ENCODE assay signal across 16 mouse cellular contexts in genomic region chr12:69923603-69924002, GRCm38 (mm10). TPM values are rescaled to one million over a fixed set of nuclear protein-coding genes. Genes with fewer than 3 reads are reported as not detected.
DNase-seq lines count a peak whose midpoint lies in the region; ATAC-seq and TF ChIP-seq lines count a peak whose summit lies in the region.
"Had no signal": no experiment of that assay in that cellular context is flagged by ENCODE, and none has a peak within 500 bp of the region (broad histone marks: within the 10 kb centered on the region; RNA-seq: fewer than 3 reads in every experiment).

No protein-coding gene starts in this region.

- no peak for TF ChIP-seq CTCF in MEL (IDR thresholded peaks at IDR 0.05 in 2 of 3, conservative IDR thresholded peaks at IDR 0.05 in 1 of 3; ENCODE audit: control insufficient read depth in 1 of 3, insufficient read depth in 1 of 3, low read depth in 2 of 3, low read length in 3 of 3, poor library complexity in 1 of 3, severe bottlenecking in 1 of 3)
- TF ChIP-seq CTCF in liver, postnatal 0 days (IDR thresholded peaks at IDR 0.05; ENCODE audit: low read depth): no peak
- no peak for TF ChIP-seq CTCF in cerebellum, adult 2 months (IDR thresholded peaks at IDR 0.05; ENCODE audit: borderline replicate concordance, insufficient read depth, low read depth, low read length)

- no peak for TF ChIP-seq POLR2A in MEL (IDR thresholded peaks at IDR 0.05; ENCODE audit: control insufficient read depth in 1 of 2, insufficient read depth in 1 of 2, low read depth in 1 of 2, low read length in 2 of 2, poor library complexity in 1 of 2)
- TF ChIP-seq POLR2A in cerebellum, adult 2 months (IDR thresholded peaks at IDR 0.05; ENCODE audit: borderline replicate concordance, insufficient read depth, low read length): no peak

- no peaks in the 10 kb centered on the region for H3K9me3 ChIP-seq in MEL (replicated peaks; ENCODE audit: insufficient read depth, low read length)
- no peaks in the 10 kb centered on the region for H3K9me3 ChIP-seq in liver, embryonic 13.5 days (replicated peaks)
- H3K9me3 ChIP-seq in liver, postnatal 0 days (ENCODE audit: low read length): no peaks in the 10 kb centered on the region
- H3K9me3 ChIP-seq: embryonic facial prominence, embryonic 15.5 days; forebrain, embryonic 12.5 days; heart, embryonic 13.5 days; hindbrain, embryonic 12.5 days had no signal

- DNase-seq in MEL (ENCODE audit: low read depth, low spot score): peak; percentile 24
- no peak for DNase-seq in liver, embryonic 13.5 days
- DNase-seq in liver, postnatal 0 days: no peak
- no peak for DNase-seq in cerebellum, adult 2 months
- DNase-seq in embryo, embryonic 9.5 days (ENCODE audit: extremely low spot score): no peak
- no peak for DNase-seq in neural tube, embryonic 10.5 days (ENCODE audit: extremely low spot score, low spot score)
- DNase-seq: cerebellum, adult 11 months; cerebellum, adult 9-10 months; gastrocnemius, postnatal 25 days had no signal

- H3K36me3 ChIP-seq in MEL (ENCODE audit: control insufficient read depth in 1 of 2, insufficient read depth in 2 of 2, low read length in 2 of 2): peaks cover 0 to 7% of the 10 kb centered on the region in 2 experiments; a peak in 2 of 4 replicates
- H3K36me3 ChIP-seq in liver, embryonic 13.5 days: no peaks in the 10 kb centered on the region
- no peaks in the 10 kb centered on the region for H3K36me3 ChIP-seq in liver, postnatal 0 days (replicated peaks; ENCODE audit: insufficient read depth, low read length)
- H3K36me3 ChIP-seq: embryonic facial prominence, embryonic 15.5 days; heart, embryonic 13.5 days had no signal

- ATAC-seq in erythroid progenitor cell, adult 5-6 weeks (replicated peaks; ENCODE audit: low FRiP score, poor library complexity, severe bottlenecking): peak; percentile 13; the same call in 1 of the 2 replicates
- peak; percentile 59 for ATAC-seq in liver, embryonic 13.5 days (ENCODE audit: low read depth)
- ATAC-seq in liver, postnatal 0 days: peak; percentile 56

- no peak overlapping the region for H3K27ac ChIP-seq in MEL (ENCODE audit: control insufficient read depth, low read depth, low read length)
- peak overlapping the region; percentile 64 for H3K27ac ChIP-seq in liver, embryonic 13.5 days
- H3K27ac ChIP-seq in liver, postnatal 0 days (ENCODE audit: low read depth): no peak overlapping the region
- no peak overlapping the region for H3K27ac ChIP-seq in cerebellum, adult 2 months (ENCODE audit: insufficient read depth, low read length)
- H3K27ac ChIP-seq: embryonic facial prominence, embryonic 15.5 days; forebrain, embryonic 12.5 days; heart, embryonic 13.5 days; hindbrain, embryonic 12.5 days had no signal

- TF ChIP-seq EP300 in MEL (IDR thresholded peaks at IDR 0.05; ENCODE audit: low read depth in 1 of 2, low read length in 2 of 2): peak in 1 of 2 experiments; percentile 58; a peak in 2 of 4 replicates
- no peak for TF ChIP-seq EP300 in liver, postnatal 0 days (IDR thresholded peaks at IDR 0.05; ENCODE audit: low read depth)

- H3K79me2 ChIP-seq in MEL (ENCODE audit: control insufficient read depth, insufficient read depth, low read length, poor library complexity): no peaks in the 10 kb centered on the region

- no peak overlapping the region for H3K4me3 ChIP-seq in MEL (ENCODE audit: control insufficient read depth in 1 of 2, insufficient read depth in 1 of 2, low read depth in 2 of 2, low read length in 2 of 2)
- H3K4me3 ChIP-seq in liver, embryonic 13.5 days (replicated peaks): no peak overlapping the region
- H3K4me3 ChIP-seq in liver, postnatal 0 days (ENCODE audit: low read depth, low read length): no peak overlapping the region
- no peak overlapping the region for H3K4me3 ChIP-seq in cerebellum, adult 2 months (replicated peaks; ENCODE audit: insufficient read depth, low read depth, low read length)
- H3K4me3 ChIP-seq: embryonic facial prominence, embryonic 15.5 days; erythroblast, embryonic 14.5 days; forebrain, embryonic 12.5 days; heart, embryonic 13.5 days; hindbrain, embryonic 12.5 days had no signal

- no peaks in the 10 kb centered on the region for H3K27me3 ChIP-seq in MEL (ENCODE audit: control insufficient read depth in 1 of 2, insufficient read depth in 2 of 2, low read length in 2 of 2)
- no peaks in the 10 kb centered on the region for H3K27me3 ChIP-seq in liver, embryonic 13.5 days
- H3K27me3 ChIP-seq in liver, postnatal 0 days (ENCODE audit: insufficient read depth, low read length): no peaks in the 10 kb centered on the region
- no peaks in the 10 kb centered on the region for H3K27me3 ChIP-seq in cerebellum, adult 2 months (ENCODE audit: control insufficient read depth, insufficient read depth, low read length)
- H3K27me3 ChIP-seq: embryonic facial prominence, embryonic 15.5 days; forebrain, embryonic 12.5 days; heart, embryonic 13.5 days; hindbrain, embryonic 12.5 days had no signal

- 14% methylated on average over 3 of the region's 3 CpGs for WGBS in liver, embryonic 13.5 days (ENCODE audit: insufficient replicate concordance)
- WGBS in liver, postnatal 0 days (ENCODE audit: insufficient replicate concordance): 45% methylated on average over 3 of the region's 3 CpGs
- 78% methylated on average over 3 of the region's 3 CpGs for WGBS in cerebellum, adult 2 months

- peaks cover 0 to 5% of the 10 kb centered on the region in 2 experiments; a peak in 3 of 4 replicates for H3K4me1 ChIP-seq in MEL (ENCODE audit: control insufficient read depth in 1 of 2, insufficient read depth in 2 of 2, low read length in 2 of 2)
- peaks cover 41% of the 10 kb centered on the region for H3K4me1 ChIP-seq in liver, embryonic 13.5 days (replicated peaks)
- peaks cover 5% of the 10 kb centered on the region for H3K4me1 ChIP-seq in liver, postnatal 0 days (ENCODE audit: insufficient read depth)
- peaks cover 5% of the 10 kb centered on the region for H3K4me1 ChIP-seq in cerebellum, adult 2 months (ENCODE audit: control insufficient read depth, insufficient read depth, low read length)
- H3K4me1 ChIP-seq: embryonic facial prominence, embryonic 15.5 days; forebrain, embryonic 12.5 days; heart, embryonic 13.5 days; hindbrain, embryonic 12.5 days had no signal

- H3K9ac ChIP-seq in MEL (ENCODE audit: control insufficient read depth, low read depth, low read length, poor library complexity, severe bottlenecking): no peak overlapping the region; the same call in 1 of the 2 replicates
- H3K9ac ChIP-seq in liver, embryonic 13.5 days: no peak overlapping the region
- no peak overlapping the region for H3K9ac ChIP-seq in liver, postnatal 0 days (replicated peaks)
- H3K9ac ChIP-seq: embryonic facial prominence, embryonic 15.5 days; forebrain, embryonic 12.5 days; forebrain, postnatal 0 days; heart, embryonic 13.5 days; hindbrain, embryonic 12.5 days had no signal

- H3K4me2 ChIP-seq in liver, embryonic 13.5 days: no peak overlapping the region
- H3K4me2 ChIP-seq in liver, postnatal 0 days (ENCODE audit: low read depth, low read length): no peak overlapping the region
- H3K4me2 ChIP-seq: embryonic facial prominence, embryonic 15.5 days; forebrain, embryonic 12.5 days; heart, embryonic 13.5 days; hindbrain, embryonic 12.5 days had no signal

- TF ChIP-seq RAD21 in MEL (IDR thresholded peaks at IDR 0.05; ENCODE audit: low read depth, low read length): no peak

TF ChIP-seq in MEL, 35 proteins besides CTCF, POLR2A, EP300 and RAD21:
- TF ChIP-seq NELFE (IDR thresholded peaks at IDR 0.05; ENCODE audit: low read depth, low read length): no peak
- TF ChIP-seq RCOR1 (IDR thresholded peaks at IDR 0.05; ENCODE audit: low read depth, low read length): no peak
- TF ChIP-seq SIN3A (IDR thresholded peaks at IDR 0.05; ENCODE audit: low read length): no peak
- no peak for TF ChIP-seq ELF1 (IDR thresholded peaks at IDR 0.05; ENCODE audit: low read depth, low read length)
- TF ChIP-seq USF2 (IDR thresholded peaks at IDR 0.05; ENCODE audit: borderline replicate concordance in 1 of 2, insufficient read depth in 1 of 2, low read depth in 1 of 2, low read length in 2 of 2): no peak
- TF ChIP-seq MAX (IDR thresholded peaks at IDR 0.05; ENCODE audit: low read length): no peak
- no peak for TF ChIP-seq CHD1 (IDR thresholded peaks at IDR 0.05; ENCODE audit: low read depth, low read length)
- no peak for TF ChIP-seq TCF12 (IDR thresholded peaks at IDR 0.05; ENCODE audit: low read depth, low read length)
- no peak for TF ChIP-seq NRF1 (IDR thresholded peaks at IDR 0.05; ENCODE audit: insufficient read depth, low read depth, low read length, poor library complexity, severe bottlenecking)
- no peak for TF ChIP-seq MYC (IDR thresholded peaks at IDR 0.05; ENCODE audit: low read depth, low read length)
- TF ChIP-seq CHD2 (IDR thresholded peaks at IDR 0.05; ENCODE audit: low read length): no peak
- TF ChIP-seq MEF2A (IDR thresholded peaks at IDR 0.05; ENCODE audit: extremely low read depth, insufficient replicate concordance, low read depth, low read length, poor library complexity, severe bottlenecking): no peak

RNA-seq across cellular contexts. Expression of gene Map4k5, which starts 30.6 kb away (rescaled TPM):
- 7.0 and 7.3 TPM in 2 replicates for total RNA-seq in MEL (2012; rRNA removed)
- polyA plus RNA-seq in MEL (2012; ENCODE audit: insufficient read depth in 1 of 2, insufficient read length in 2 of 2, low read depth in 1 of 2, low replicate concordance in 2 of 2, missing spikeins in 1 of 2): 1 to 10 TPM in 1 of 2 experiments, not detected in 1; 8.5 TPM
- total RNA-seq in erythroid progenitor cell, adult 5-6 weeks (2015; ENCODE audit: low replicate concordance): 202 and 224 TPM in 2 replicates
- 300 and 358 TPM in 2 replicates for total RNA-seq in erythroid progenitor cell, adult 5-6 weeks (2017; ENCODE audit: low replicate concordance)
- 20.7 and 25.4 TPM in 2 replicates for polyA plus RNA-seq in liver, embryonic 13.5 days (2015; fragmentation: Nextera tagmentation; extraction: Ambion mirVana)
- polyA plus RNA-seq in liver, postnatal 0 days (2015; fragmentation: Nextera tagmentation; extraction: Ambion mirVana): 11.7 and 11.8 TPM in 2 replicates
- polyA plus RNA-seq in cerebellum, adult 2 months (2012; rRNA removed): 22.7 and 22.9 TPM in 2 replicates

RNA-seq across cellular contexts. Expression of gene Atl1, which starts 31.2 kb away (rescaled TPM):
- 0.36 and 0.50 TPM in 2 replicates for total RNA-seq in MEL (2012; rRNA removed)
- 1 to 10 TPM in 1 of 2 experiments, not detected in 1; 1.0 TPM for polyA plus RNA-seq in MEL (2012; ENCODE audit: insufficient read depth in 1 of 2, insufficient read length in 2 of 2, low read depth in 1 of 2, low replicate concordance in 2 of 2, missing spikeins in 1 of 2)
- total RNA-seq in erythroid progenitor cell, adult 5-6 weeks (2015; ENCODE audit: low replicate concordance): 6.1 and 12.6 TPM in 2 replicates
- total RNA-seq in erythroid progenitor cell, adult 5-6 weeks (2017; ENCODE audit: low replicate concordance): 11.7 and 25.8 TPM in 2 replicates
- 1.4 and 1.5 TPM in 2 replicates for polyA plus RNA-seq in liver, embryonic 13.5 days (2015; fragmentation: Nextera tagmentation; extraction: Ambion mirVana)
- polyA plus RNA-seq in liver, postnatal 0 days (2015; fragmentation: Nextera tagmentation; extraction: Ambion mirVana): 1.0 and 1.1 TPM in 2 replicates
- polyA plus RNA-seq in cerebellum, adult 2 months (2012; rRNA removed): 79.9 and 85.5 TPM in 2 replicates

Comparison
In these comparisons a context has a peak if more than half of its experiments do, and no peak if none do; other contexts are left out.
1. RNA of gene Atl1, which starts 31.2 kb away (polyA plus RNA-seq): 79.9 to 85.5 TPM in cerebellum, adult 2 months; 1.4 to 1.5 TPM in liver, embryonic 13.5 days, 1.0 TPM in MEL and 1.0 to 1.1 TPM in liver, postnatal 0 days; every median in the first group is over 10 times any median in the second.
2. Peak in every context shown above with its lines, with median percentiles within 50 percentile points of each other: ATAC-seq.